Mouse (Mus musculus) thymus, postnatal 25 days (tissue): Measurements from ENCODE around the gene Pde7b.

Experiments
- DNase-seq: peaks from one replicate; pipeline ENCODE4 v3.0.0; 2022

Pde7b gene

GRCm38 (mm10) chr10:20653299-20653698 lies 71.6 kb downstream of the Pde7b start:
- no peak for DNase-seq

GRCm38 (mm10) chr10:20636381-20636780 lies 88.5 kb downstream of the Pde7b start:
- DNase-seq = no peak

GRCm38 (mm10) chr10:20633085-20633415 lies 91.8 kb downstream of the Pde7b start:
- no peak for DNase-seq

- DNase-seq = no peak
These were observed 92.4 kb downstream of the Pde7b start for GRCm38 (mm10) chr10:20632256-20633084.

- no peak for DNase-seq
These were observed 94.8 kb downstream of the Pde7b start for GRCm38 (mm10) chr10:20630122-20630521.

- DNase-seq = no peak
These were observed 99.0 kb downstream of the Pde7b start for GRCm38 (mm10) chr10:20625702-20626375.

- DNase-seq = no peak
These were observed 103.0 kb downstream of the Pde7b start for GRCm38 (mm10) chr10:20621661-20622454.

GRCm38 (mm10) chr10:20606007-20606406 lies 118.9 kb downstream of the Pde7b start:
- no peak for DNase-seq

GRCm38 (mm10) chr10:20595107-20595810 lies 129.6 kb downstream of the Pde7b start:
- DNase-seq = no peak

GRCm38 (mm10) chr10:20594015-20594414 lies 130.9 kb downstream of the Pde7b start:
- no peak for DNase-seq

- no peak for DNase-seq
These were observed 134.8 kb downstream of the Pde7b start for GRCm38 (mm10) chr10:20590100-20590499.

- no peak for DNase-seq
These were observed 138.9 kb downstream of the Pde7b start for GRCm38 (mm10) chr10:20585959-20586358.

GRCm38 (mm10) chr10:20575002-20575401 lies 149.9 kb downstream of the Pde7b start:
- DNase-seq = no peak

GRCm38 (mm10) chr10:20574414-20574813 lies 150.5 kb downstream of the Pde7b start:
- no peak for DNase-seq

GRCm38 (mm10) chr10:20571521-20571920 lies 153.4 kb downstream of the Pde7b start:
- no peak for DNase-seq

- DNase-seq = no peak
These were observed 156.2 kb downstream of the Pde7b start for GRCm38 (mm10) chr10:20568630-20569029.

- no peak for DNase-seq
These were observed 157.1 kb downstream of the Pde7b start for GRCm38 (mm10) chr10:20567684-20568236.

- no peak for DNase-seq
These were observed 168.4 kb downstream of the Pde7b start for GRCm38 (mm10) chr10:20556477-20556876.

- DNase-seq = no peak
These were observed 173.5 kb downstream of the Pde7b start for GRCm38 (mm10) chr10:20551341-20551740.

- DNase-seq = no peak
These were observed 174.1 kb downstream of the Pde7b start for GRCm38 (mm10) chr10:20550771-20551170.

- no peak for DNase-seq
These were observed 174.7 kb downstream of the Pde7b start for GRCm38 (mm10) chr10:20550161-20550560.
